Mouse (Mus musculus) G1E (cell line): ENCODE measurements around the gene Prm2. TPM values are rescaled to one million over a fixed set of nuclear protein-coding genes. Genes with fewer than 3 reads are reported as not detected.
A peak's percentile ranks its signal among the peaks of the same experiment; 100 is the strongest.

ENCODE experiments used
- ATAC-seq: 2 replicates; pipeline ENCODE4 v1.8.0; 2016; ENCODE audit warnings: mild to moderate bottlenecking; ENCODE audit not compliant: insufficient number of reproducible peaks, poor library complexity, low FRiP score, severe bottlenecking; ENCODE audit errors: extremely low read depth
- DNase-seq: peaks from one replicate; pipeline ENCODE4 v3.0.0; 2012; ENCODE audit warnings: low spot score
- H3K27me3 ChIP-seq: 2 replicates; pipeline ENCODE4 v1.6.1; 2012; ENCODE audit warnings: mild to moderate bottlenecking, low read length, inconsistent platforms; ENCODE audit not compliant: insufficient read depth
- H3K36me3 ChIP-seq: replicated peaks from 2 replicates; pipeline ENCODE3; 2012; ENCODE audit warnings: mild to moderate bottlenecking, inconsistent platforms
- H3K4me1 ChIP-seq: 2 replicates; pipeline ENCODE4 v1.6.1; 2012; ENCODE audit warnings: low read depth, low read length, inconsistent platforms, mixed read lengths; ENCODE audit not compliant: insufficient read depth
- H3K4me3 ChIP-seq: 2 replicates; pipeline ENCODE4 v1.5.1; 2012; ENCODE audit warnings: low read depth, mild to moderate bottlenecking, inconsistent platforms, low read length, moderate library complexity, mixed read lengths
- H3K9me3 ChIP-seq: replicated peaks from 2 replicates; pipeline ENCODE4 v1.6.1; 2012; ENCODE audit warnings: inconsistent platforms
- CTCF ChIP-seq: IDR thresholded peaks from 2 replicates; pipeline ENCODE4 v1.5.1; 2012; ENCODE audit warnings: low read depth, low read length, inconsistent platforms, mixed read lengths
- GATA1 ChIP-seq: IDR thresholded peaks from 2 replicates; pipeline ENCODE4 v1.6.1; 2012; ENCODE audit warnings: borderline replicate concordance, low read length, inconsistent platforms, mixed read lengths
- GATA2 ChIP-seq: IDR thresholded peaks from 2 replicates; pipeline ENCODE4 v1.6.1; 2012; ENCODE audit warnings: low read depth, low read length, inconsistent platforms, borderline replicate concordance
- POLR2AphosphoS5 ChIP-seq: IDR thresholded peaks from 2 replicates; pipeline ENCODE4 v1.6.1; 2012; ENCODE audit warnings: low read depth, low read length, inconsistent platforms; ENCODE audit not compliant: insufficient replicate concordance
- TAL1 ChIP-seq: conservative IDR thresholded peaks from 2 replicates; pipeline ENCODE4 v1.6.1; 2012; ENCODE audit warnings: low read depth, low read length, inconsistent platforms, mixed read lengths
- polyA plus RNA-seq: library from polyadenylated mRNA; stranded (reverse); fragments of >175 nt; gene quantifications from 2 replicates; pipeline ENCODE4 v1.2.3, GENCODE M21; 2012
- total RNA-seq, 2 experiments: library from RNA; stranded (forward) in 1 of 2; stranded (reverse) in 1 of 2; fragments of 200-1000 nt in 1 of 2; fragments of >200 nt in 1 of 2; fragmentation: Nextera tagmentation in 1 of 2; gene quantifications; 2 replicates each; pipeline ENCODE4 v1.2.3; 2014 to 2017

The Prm2 gene
- total and polyA plus RNA-seq, 3 experiments: 0.49 TPM; not detected in 2

GRCm38 (mm10) chr16:10780631-10781120 lies 15.3 kb downstream of the Prm2 start:
- peak overlapping the region; percentile 7; the same call in 1 of the 2 replicates for H3K4me3 ChIP-seq
- peaks cover 7% of the 10 kb centered on the region for H3K9me3 ChIP-seq
- ATAC-seq (no peak), DNase-seq (no peak)
- H3K27me3 ChIP-seq: no peaks in the 10 kb centered on the region
- TF ChIP-seq GATA1: no peak
- no peak for TF ChIP-seq CTCF
- no peak for TF ChIP-seq TAL1
- no peak for TF ChIP-seq POLR2AphosphoS5
- TF ChIP-seq GATA2: no peak
- H3K4me1 ChIP-seq: peaks cover 90% of the 10 kb centered on the region
- peaks cover 42% of the 10 kb centered on the region for H3K36me3 ChIP-seq

GRCm38 (mm10) chr16:10777579-10778160 lies 18.3 kb downstream of the Prm2 start:
- peaks cover 94% of the 10 kb centered on the region for H3K4me1 ChIP-seq
- H3K27me3 ChIP-seq: no peaks in the 10 kb centered on the region
- no peak overlapping the region for H3K4me3 ChIP-seq
- ATAC-seq (no peak), DNase-seq (no peak)
- no peak for TF ChIP-seq GATA2
- TF ChIP-seq CTCF: no peak
- no peak for TF ChIP-seq GATA1
- no peak for TF ChIP-seq TAL1
- TF ChIP-seq POLR2AphosphoS5: no peak
- no peaks in the 10 kb centered on the region for H3K9me3 ChIP-seq
- peaks cover 21% of the 10 kb centered on the region for H3K36me3 ChIP-seq

- Histone ChIP-seq H3K4me3 (no peak overlapping the region), H3K4me1 (peaks cover 94% of the 10 kb centered on the region), H3K9me3 (no peaks in the 10 kb centered on the region), H3K27me3 (no peaks in the 10 kb centered on the region), H3K36me3 (peaks cover 9% of the 10 kb centered on the region)
- TF ChIP-seq POLR2AphosphoS5: no peak
- TF ChIP-seq GATA1: no peak
- no peak for TF ChIP-seq GATA2
- TF ChIP-seq CTCF: no peak
- TF ChIP-seq TAL1: no peak
- ATAC-seq (no peak), DNase-seq (no peak)
Measured at GRCm38 (mm10) chr16:10776322-10776721, 19.6 kb downstream of the Prm2 start.

GRCm38 (mm10) chr16:10774726-10775125 lies 21.2 kb downstream of the Prm2 start:
- no peaks in the 10 kb centered on the region for H3K27me3 ChIP-seq
- TF ChIP-seq GATA1 (no peak), POLR2AphosphoS5 (no peak), TAL1 (no peak), GATA2 (no peak), CTCF (no peak)
- ATAC-seq: peak; percentile 37
- DNase-seq: no peak
- H3K4me1 ChIP-seq: peaks cover 94% of the 10 kb centered on the region
- H3K4me3 ChIP-seq: peak overlapping the region; percentile 47; the same call in 1 of the 2 replicates
- no peaks in the 10 kb centered on the region for H3K36me3 ChIP-seq
- no peaks in the 10 kb centered on the region for H3K9me3 ChIP-seq

GRCm38 (mm10) chr16:10773543-10773942 lies 22.4 kb downstream of the Prm2 start:
- no peak for DNase-seq
- Histone ChIP-seq H3K4me1 (peaks cover 98% of the 10 kb centered on the region), H3K27me3 (no peaks in the 10 kb centered on the region), H3K4me3 (no peak overlapping the region), H3K9me3 (no peaks in the 10 kb centered on the region), H3K36me3 (no peaks in the 10 kb centered on the region)
- TF ChIP-seq POLR2AphosphoS5 (no peak), GATA2 (no peak), TAL1 (no peak), CTCF (no peak), GATA1 (no peak)
- no peak for ATAC-seq

GRCm38 (mm10) chr16:10771769-10772510 lies 24.0 kb downstream of the Prm2 start:
- H3K4me3 ChIP-seq: peak overlapping the region; percentile 63; the same call in 1 of the 2 replicates
- ATAC-seq (peak; percentile 52), DNase-seq (peak; percentile 65)
- H3K4me1 ChIP-seq: peaks cover 96% of the 10 kb centered on the region
- no peaks in the 10 kb centered on the region for H3K27me3 ChIP-seq
- H3K36me3 ChIP-seq: no peaks in the 10 kb centered on the region
- TF ChIP-seq GATA1 (no peak), POLR2AphosphoS5 (no peak), GATA2 (no peak), TAL1 (no peak), CTCF (no peak)
- H3K9me3 ChIP-seq: no peaks in the 10 kb centered on the region
